Mouse (Mus musculus): Measurements from ENCODE around the gene Erp29.

Gene Erp29

DNA sequence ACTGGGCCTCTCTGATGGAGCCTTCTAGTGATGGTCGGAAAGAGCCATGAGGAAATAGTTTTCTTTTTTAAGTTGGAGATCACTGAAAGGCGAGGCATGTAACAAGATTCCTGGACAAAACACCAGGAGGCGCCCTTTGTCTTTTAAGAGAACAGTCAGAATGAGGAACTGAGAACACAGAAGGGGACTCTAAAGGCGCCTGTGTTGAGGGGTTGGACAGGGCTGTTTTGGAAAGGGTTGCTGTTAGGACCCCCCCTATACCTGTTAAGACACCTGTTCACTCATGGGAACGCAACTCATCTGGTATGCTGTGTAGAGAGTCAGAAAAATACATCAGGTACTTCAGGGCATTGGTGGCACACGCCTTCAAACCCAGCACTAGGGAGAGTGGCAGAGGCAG is 2.3 kb downstream of the Erp29 start:
- no peak for DNase-seq (ENCODE audit: low spot score in 2 of 2)

DNA sequence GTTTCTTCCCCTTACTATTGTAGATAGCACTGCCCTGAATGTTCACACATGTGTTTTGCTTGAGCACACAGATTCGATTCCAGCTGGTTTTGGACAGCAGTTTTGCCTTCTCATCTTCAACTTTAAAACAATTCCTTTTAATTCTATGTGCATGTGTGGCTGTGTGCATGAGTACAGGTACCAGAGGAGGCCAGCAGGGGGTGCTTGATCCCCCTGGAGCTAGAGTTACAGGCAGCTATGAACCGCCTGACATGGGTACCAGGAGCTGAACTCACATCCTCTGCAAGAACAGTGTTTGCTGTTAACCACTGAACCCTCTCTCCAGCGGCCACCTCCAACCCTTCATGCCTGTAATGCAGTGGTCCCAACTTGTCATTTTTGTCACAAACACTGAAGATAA is 3.9 kb downstream of the Erp29 start:
- DNase-seq (ENCODE audit: low spot score in 2 of 2), result no peak

DNA sequence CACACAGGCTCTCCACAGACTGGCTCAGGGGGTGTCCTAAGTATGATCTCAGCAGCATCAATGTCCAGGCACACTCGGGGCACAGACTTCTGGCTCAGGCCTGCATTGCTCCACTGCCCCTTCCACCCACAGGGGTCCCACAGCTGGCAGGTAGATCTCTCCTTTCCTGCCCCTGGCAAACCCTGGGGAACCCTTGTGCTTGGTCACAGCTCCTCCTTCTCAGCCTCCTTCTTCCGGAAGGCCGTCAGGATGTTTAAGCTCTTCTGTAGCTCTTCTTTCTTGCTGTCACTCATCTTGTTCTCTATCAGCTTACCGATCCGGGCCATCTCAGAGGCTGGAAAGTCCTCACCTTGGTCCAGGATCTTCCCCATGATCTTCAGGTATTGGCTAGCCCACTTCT is 7.4 kb downstream of the Erp29 start:
- DNase-seq (ENCODE audit: low spot score in 2 of 2), result no peak

DNA sequence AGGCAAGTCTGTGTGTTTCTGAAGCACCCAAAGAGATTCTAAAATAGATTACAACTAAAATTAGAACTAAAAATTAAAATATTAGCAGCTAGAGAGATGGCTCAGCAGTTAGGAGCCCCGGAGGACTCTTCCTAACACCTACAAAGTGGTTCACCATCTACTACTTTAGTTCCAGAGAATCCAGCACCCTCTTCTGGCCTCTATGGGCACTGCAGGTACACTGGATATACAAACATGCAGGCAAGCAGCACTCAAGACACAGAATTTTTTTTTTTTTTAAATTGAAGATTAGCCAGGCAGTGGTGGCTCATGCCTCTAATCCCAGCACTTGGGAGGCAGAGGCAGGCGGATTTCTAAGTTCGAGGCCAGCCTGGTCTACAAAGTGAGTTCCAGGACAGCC is 8.8 kb downstream of the Erp29 start:
- DNase-seq (ENCODE audit: low spot score in 2 of 2), result no peak

DNA sequence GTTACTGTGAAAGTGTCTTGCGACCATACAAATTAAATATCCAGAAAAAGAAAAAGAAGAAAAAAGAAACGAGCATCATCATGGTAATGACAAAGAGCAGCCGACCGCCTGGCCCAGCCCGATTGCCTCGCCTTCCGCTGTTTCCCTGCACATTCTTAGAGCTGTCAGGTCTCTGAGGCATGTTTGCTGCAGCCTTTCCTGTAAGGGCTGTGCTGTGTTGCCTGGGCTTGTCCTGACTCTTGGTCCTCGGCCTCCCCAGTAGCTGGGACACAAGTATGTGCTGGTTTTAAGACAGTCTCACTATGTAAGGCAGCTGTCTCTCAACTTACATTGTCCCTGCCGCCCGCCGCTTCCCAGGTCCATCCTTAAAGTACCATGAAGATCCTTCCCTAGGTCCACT is 13.6 kb downstream of the Erp29 start:
- no peak for DNase-seq (ENCODE audit: low spot score in 2 of 2)

DNA sequence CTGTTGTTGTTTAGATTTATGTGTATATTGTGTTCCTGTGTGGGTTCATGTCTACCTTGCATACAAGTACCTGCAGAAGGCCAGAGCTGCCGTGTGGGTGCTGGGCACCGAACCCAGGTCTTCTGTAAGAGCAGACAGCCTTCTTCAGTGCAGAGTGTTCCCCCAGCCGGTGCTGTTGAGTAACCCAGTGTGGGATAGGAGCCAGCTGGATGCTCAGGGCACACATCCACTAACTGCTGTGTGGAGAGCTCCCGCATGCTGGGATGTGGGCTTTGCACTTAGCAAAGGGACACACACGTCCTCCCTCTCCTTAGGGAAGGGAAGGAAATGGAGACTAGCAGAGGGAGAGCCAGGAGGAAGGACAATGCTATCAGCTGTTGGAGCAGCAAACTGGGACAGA is 14.2 kb downstream of the Erp29 start:
- DNase-seq (ENCODE audit: low spot score in 2 of 2), result no peak

DNA sequence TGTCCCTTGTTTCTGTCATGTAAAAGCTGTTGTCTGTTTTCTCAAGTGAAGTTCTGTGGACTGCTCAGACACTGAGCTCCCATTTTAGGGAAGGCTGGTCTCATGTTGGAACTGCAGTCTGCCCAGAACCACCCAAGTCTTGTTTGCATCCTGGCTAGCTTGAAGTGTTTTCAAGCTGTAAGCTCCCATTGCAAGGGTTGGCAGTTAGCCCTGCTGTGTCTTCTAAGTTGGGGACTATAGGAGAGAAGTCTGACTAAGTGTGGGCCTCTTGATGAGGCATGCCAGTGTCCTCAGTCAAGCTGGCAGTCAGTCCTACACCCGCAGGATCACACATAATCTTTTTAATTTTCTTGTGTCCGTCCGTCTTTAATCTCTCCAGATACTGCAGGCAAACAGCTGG is 23.4 kb downstream of the Erp29 start:
- no peak for DNase-seq (ENCODE audit: low spot score in 2 of 2)

DNA sequence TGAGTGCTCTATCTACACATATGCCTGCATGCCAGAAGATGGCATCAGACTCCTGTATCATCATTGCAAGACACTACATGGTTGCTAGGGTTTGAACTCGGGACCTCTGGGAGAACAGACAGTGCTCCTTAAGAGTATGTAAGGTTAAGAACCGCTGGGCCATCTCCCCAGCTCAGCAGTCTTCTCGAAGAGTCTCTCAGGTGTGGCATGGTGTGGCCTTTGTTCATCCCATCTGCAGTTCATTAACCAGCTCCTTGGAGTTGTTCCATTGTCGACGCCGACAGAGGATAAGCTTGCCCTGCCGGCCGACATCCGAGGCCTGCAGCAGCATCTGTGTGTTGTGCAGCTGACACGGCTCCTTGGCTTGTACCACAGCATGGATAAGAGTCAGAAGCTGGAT is 29.0 kb downstream of the Erp29 start:
- DNase-seq (ENCODE audit: low spot score in 2 of 2), result no peak

DNA sequence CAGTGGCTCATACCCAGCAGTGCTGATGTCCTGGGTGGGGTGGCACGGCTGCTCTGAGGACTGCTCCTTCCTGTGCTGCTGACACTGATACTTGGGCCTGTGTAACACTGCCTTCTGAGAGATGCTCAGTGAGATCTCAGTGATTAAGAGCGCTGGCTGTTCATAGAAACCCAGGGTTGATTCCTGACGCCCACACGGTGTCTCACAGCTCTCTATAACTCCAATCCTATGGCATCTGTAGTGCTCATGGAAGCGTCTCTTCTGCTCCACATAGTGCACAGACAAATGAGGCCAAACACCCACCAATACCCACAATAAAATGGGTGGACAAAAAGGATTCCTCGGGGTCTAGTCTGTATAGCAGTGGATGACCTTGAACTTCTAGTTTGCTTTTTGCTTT is 29.5 kb downstream of the Erp29 start:
- DNase-seq (ENCODE audit: low spot score in 2 of 2), result no peak

DNA sequence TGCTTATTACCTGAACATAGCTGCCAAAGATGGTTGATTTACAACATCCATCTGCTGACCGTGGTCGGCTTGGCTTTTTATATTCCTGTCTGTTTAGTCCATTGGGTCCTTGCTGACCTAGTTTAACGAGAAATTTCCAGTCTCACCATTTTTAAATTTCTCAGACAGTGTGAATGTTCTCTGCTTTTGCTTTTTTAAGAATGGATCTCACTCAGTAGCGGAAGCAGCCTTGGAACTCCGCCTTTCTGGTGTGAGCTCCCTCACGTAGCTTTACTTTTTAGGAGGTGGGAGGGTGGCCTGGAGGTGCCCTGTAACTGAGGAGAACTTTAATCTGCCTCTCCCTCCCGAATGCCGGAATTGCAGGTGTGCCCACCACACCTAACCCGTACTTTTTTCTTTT is 31.6 kb downstream of the Erp29 start:
- no peak for DNase-seq (ENCODE audit: low spot score in 2 of 2)

DNA sequence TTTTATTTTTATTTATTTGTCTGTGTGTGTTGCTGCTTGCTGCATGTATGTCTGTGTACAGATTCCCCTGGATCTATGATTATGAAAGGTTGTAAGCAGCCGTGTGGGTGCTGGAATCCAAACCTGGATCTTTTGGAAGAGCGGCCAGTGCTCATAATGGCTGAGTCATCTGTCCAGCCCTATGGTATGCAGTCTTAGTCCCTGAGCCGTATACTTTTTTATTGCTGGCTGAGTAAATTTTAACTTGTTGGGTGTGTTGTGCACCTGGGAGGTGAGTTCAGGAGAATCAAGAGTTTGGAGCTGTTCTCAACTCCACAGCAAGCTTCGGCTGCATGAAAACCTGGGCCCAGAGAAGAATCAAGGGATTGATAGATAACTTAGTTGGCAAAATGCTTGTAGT is 41.3 kb downstream of the Erp29 start:
- no peak for DNase-seq (ENCODE audit: low spot score in 2 of 2)

DNA sequence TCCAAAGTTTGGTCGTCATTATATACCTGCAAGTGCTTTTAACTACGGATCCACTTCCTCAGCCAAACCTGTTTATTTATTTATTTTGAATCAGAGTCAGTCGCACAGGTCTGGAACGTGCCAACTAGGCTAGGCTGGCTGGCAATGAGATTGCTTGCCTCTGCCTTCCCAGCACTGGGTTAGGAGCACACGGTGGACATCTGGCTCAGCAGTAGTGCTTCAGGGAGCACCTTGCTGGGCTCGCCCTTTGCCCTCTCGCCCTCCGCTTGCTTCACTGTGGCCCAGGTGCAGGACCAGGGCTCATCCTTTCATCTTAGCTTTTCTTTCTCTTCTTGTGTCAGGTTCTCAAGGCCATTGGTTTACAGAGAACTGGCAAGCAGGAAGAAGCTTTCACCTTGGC is 44.5 kb downstream of the Erp29 start:
- DNase-seq (ENCODE audit: low spot score in 2 of 2), result no peak

DNA sequence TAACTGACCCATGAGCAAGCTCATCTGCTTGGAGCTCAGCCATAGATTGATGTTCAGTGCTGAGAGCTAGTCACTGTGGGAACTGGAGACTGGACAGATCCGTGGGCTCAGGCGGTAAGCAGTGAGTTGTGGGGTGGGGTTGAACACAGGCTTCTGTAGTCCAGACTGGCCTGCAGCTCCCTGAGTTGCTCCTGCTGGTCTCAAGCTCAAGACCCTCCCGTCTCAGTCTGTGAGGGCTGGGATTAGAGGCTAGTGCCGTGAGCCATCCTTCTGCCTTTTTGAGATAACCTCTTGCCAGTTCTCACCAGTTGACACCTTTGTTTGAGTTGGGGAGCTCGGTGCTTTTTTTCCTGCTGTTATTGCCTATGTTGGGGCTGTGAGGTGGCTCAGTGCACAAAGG is 51.5 kb downstream of the Erp29 start:
- no peak for DNase-seq (ENCODE audit: low spot score in 2 of 2)

DNA sequence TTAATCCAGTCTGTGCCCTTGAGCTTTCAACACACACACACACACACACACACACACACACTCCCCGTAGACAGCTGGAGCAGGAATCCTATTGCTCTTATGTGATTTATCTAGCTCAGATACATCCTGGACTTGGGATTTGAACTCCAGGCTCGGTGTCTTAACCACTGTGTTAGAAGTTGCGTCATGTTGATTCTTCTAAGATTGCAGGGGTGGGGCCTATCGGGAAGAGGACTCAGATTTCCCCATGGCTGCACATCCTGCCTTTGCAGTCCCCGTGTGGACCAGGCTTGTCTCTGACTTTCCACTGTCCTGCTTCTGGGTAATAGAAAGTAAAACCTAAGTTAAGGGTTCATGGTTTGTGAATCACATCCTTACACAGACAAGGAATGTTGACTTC is 52.2 kb downstream of the Erp29 start:
- no peak for DNase-seq (ENCODE audit: low spot score in 2 of 2)

DNA sequence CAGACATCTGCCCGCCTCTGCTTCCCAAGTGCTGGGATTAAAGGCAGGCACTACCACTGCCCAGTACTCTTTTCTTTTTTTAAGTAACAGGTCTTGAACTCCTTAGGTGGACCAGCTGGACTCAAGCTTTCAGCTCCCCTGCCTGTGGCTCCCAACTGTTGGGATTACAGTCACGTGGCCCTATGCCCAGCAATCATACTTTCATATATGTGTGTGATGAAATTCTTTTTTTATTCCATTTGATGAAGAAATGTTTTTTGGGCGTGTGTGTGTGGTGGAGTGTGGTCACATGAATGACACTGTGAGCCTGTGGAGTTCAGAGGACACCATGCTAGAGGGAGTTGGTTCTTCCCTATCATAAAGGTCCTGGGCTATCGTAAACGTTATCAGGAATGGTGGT is 52.8 kb downstream of the Erp29 start:
- no peak for DNase-seq (ENCODE audit: low spot score in 2 of 2)

DNA sequence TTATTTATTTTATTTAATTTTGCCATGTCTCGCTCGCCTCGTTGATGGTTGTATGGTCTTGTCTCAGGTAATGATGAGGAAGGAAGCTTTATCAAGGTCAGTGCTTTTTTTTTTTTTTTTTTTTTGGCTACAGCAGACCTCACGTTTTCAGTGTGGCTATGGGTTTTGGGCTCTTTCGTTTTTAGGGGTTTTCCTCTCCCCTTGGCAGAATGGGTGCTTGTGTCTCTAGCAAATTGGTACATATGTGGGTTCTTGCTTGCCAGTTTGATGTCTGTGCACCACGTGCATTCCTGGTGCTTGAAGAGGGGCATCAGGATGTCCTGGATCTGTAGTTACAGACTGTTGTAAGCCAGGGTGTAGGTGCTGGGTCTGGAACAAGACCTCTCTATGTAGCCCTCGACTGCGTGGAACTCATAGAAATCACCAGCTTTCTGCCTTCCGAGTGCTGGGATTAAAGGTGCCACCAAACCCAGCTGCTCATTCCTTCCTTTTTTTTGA is 53.3 kb downstream of the Erp29 start:
- DNase-seq (ENCODE audit: low spot score in 2 of 2), result no peak

DNA sequence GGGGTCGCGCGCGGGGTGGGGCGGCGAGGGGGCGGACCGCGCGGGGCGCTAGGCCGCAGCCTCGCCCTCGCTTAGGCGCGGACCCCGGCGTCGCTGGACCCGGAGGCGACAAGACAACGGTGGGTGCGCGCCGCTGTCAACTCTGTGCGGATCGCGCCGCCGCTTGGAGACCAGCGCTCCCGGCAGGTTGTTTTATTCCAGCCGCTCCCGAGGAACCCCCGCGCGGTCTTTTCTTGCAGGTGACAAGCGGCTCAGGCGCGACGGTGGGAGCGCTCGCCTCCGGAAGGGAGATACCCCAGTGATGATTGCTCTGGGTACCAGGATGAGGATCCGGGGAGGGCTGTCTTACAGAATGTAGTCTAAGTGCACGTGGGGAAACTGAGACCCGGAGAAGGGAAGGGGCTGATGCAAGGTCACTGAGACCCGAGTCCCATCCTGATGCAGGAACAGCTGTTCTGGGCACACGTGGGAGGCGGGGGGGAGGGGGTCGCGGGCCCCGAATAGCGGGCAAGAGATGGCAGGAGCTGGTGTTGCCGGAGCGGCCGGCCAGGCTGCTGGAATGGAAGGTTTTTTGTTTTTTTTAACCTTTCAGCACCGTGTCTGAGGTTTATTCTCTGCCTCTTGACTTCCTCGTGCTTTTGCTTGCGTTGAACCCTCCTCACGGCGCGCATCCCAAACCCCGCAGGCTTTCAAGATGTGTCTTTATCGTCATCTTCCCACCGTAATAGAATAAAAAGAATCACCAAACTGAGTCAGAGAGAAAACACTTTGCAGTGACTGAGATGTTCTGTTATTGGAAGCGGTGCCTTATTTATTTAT is 54.0 kb downstream of the Erp29 start:
- DNase-seq (ENCODE audit: low spot score in 2 of 2), result no peak

DNA sequence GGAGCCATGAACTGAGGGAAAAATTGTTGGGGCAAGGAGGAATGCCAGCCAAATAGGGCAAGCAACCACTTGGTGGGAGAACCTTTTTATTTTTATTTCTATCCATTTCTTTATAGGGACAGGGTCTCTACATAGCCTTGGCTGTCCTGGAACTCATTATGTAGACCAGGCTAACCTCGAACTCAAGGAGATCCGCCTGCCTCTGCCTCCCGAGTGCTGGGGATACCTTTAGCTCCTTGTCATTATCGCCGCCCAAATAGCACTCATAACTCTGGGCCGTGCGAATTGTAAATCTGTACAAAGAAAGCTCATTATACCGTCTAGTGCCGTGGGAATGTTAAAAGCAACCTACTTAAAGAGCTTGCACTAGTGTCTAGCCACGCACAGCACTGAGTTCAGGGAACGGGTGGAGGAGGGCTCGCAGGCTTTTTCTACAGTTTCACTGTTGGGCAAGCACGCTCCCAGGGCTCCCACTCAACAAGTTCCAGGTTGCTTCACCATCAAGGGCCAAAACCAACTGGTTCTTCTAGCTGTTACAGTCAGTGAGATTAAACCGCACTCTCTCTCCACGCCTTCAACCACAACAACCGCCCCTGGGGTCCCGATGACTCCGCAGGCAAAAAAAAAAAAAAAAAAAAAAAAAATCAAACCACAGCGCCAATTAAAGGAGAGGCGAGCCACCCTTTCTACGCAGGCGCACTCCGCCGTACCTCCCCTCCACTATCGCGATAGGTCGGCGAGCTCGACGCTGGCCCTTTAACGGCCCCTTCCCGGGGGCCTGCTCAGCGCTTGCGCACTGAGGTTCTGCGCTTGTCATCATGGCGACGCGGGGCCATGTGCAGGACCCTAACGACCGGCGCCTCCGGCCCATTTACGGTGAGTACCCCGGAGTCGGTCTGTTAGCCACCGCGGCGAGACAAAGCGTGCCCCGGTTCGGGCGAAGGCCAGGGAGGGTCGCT is 54.8 kb downstream of the Erp29 start, which contains the start of gene Naa25:
TSS of gene Naa25 (plus strand) at position 750 of the 959 bp plus-strand sequence.
- DNase-seq (ENCODE audit: low spot score in 2 of 2), result peak; percentile 77 to 84

DNA sequence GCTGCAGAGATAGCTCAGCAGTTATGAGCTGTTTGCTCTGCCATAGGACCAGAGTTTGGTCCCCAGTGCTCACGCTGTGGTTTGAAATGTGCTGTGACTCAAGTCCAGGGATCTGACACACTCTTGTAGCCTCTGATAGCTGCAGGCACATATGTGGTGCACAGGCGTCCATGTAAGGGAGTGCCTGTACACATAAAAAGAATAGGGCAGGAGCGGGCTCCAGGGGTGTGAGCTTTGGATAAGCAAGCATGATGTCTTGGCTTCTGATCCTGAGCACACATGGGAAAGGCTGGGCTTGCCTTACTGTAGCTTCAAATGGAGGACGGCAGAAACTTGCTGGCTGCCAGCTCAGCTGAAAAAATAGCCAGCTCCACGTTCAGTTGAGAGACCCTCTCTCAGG is 56.7 kb downstream of the Erp29 start:
- no peak for DNase-seq (ENCODE audit: low spot score in 2 of 2)

DNA sequence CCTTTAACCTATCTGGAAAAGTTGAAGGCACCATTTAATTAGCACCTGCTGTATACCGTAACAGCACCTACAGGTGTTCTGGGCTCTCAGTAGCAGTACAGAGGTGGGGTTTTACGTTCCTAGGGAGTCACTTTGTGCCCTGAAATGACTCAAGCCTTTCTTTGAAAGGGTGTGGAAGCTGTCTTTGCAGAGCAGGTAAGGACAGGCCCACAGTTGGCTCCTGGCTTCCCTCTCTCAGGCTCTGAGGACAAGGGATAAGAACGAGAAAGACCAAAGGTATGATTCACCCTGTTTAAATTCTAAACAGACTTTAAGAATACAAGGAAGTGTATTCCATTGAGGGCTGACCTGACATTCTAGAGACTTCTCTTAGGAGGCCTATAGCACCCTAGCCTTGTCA is 58.9 kb downstream of the Erp29 start:
- no peak for DNase-seq (ENCODE audit: low spot score in 2 of 2)

DNA sequence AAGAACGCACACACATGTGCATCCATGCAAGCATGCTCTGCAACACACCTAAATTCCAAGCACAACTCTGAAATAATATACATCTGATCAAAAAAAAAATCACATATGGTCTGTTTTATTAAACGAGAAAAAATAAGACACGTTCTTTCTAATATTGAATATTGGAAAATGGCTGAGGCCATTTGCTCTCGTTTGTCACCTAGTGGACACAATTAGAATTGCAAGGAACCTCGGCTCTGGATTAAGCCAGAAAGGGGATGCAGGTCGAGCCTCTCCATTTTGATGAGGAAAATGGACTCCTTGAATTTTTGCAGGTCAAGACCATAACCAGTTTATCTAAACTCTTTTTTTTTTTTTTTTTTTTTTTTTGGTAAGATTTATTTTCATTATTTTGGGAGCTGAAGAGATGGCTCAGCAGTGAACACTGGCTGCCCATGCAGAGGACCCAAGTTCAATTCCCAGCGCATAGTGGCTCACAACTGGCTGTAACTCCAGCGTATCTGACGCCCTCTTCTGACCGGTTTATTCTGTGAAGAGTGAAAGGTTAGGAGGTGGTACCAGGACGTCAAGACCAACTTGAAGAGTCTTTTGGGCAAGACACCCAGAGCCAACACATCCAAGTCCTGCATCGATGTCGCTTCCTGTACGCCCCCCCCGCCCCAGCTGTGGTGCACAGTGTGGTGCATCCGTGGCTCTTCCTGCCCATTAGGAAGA is 59.5 kb downstream of the Erp29 start:
- DNase-seq (ENCODE audit: low spot score in 2 of 2), result no peak

DNA sequence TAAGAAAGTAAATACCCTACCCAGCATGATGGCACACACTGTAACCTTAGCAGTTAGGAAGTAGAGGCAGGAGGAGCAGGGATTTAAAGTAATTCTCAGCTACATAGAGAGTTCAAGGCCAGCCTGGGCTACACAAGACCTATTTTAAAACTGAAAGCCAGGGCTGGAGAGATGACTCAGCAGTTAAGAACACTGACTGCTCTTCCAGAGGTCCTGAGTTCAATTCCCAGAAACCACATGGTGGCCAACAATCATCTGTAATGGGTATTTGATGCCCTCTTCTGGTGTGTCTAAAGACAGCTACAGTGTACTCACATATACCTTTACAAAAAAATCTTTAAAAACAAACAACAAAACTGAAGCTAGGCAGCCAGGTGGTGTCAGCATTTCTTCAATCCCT is 62.6 kb downstream of the Erp29 start:
- DNase-seq (ENCODE audit: low spot score in 2 of 2), result no peak

All from frontal cortex, postnatal 25 days (tissue).